8 mouse cellular contexts compared by ENCODE assay signal in the genomic region with DNA sequence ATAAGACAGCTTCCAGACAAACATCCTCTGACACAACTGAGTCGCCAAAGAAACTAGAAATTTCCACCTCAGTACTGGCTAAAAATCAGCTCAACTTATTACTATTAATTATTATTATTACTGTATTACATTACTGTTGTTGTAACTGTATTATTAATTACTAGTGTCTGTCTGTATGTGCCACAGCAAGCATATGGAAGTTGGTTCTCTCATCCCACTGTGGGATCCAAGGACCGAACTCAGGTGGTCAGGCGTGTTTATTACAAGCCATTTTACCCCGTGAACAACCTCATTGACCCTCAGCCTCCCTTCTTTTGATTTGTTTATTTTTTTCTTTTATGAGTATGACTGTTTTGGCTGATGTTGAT. TPM values are rescaled to one million over a fixed set of nuclear protein-coding genes. Genes with fewer than 3 reads are reported as not detected.
A peak's percentile ranks its signal among the peaks of the same experiment; 100 is the strongest.
DNase-seq lines count a peak whose midpoint lies in the region; ATAC-seq and TF ChIP-seq lines count a peak whose summit lies in the region.

No protein-coding gene starts in this region.

- 0 out of 2 replicates have a peak overlapping the region, but pooled peaks have one; percentile 75 for H3K27ac ChIP-seq in gastrocnemius, adult 2 months
- H3K27ac ChIP-seq in CH12.LX (ENCODE audit: insufficient read depth, low read depth), result no peak overlapping the region
- no peak overlapping the region for H3K27ac ChIP-seq in forebrain, postnatal 0 days (ENCODE audit: low read depth, low read length)
- no peak overlapping the region for H3K27ac ChIP-seq in liver, postnatal 0 days (ENCODE audit: low read depth)

- DNase-seq in gastrocnemius, adult 2 months, result no peak
- no peak for DNase-seq in gastrocnemius, adult 18-20 months (ENCODE audit: low spot score)
- no peak for DNase-seq in CH12.LX (ENCODE audit: extremely low read depth)
- DNase-seq in forebrain, postnatal 0 days, result no peak
- DNase-seq in liver, postnatal 0 days, result no peak
- DNase-seq in ovary, adult 18-20 months (ENCODE audit: low spot score), result no peak
- DNase-seq in right cerebral cortex, adult 18-20 months, result no peak
- no peak for DNase-seq in thymus, adult 18-20 months

- WGBS in forebrain, postnatal 0 days, result 20% methylated on average over 4 of the region's 4 CpGs
- WGBS in liver, postnatal 0 days (ENCODE audit: insufficient replicate concordance), result 19% methylated on average over 4 of the region's 4 CpGs

- H3K79me2 ChIP-seq in CH12.LX (replicated peaks; ENCODE audit: control insufficient read depth, extremely low read depth, insufficient read depth, poor library complexity, severe bottlenecking), result no peaks in the 10 kb centered on the region

- peaks cover 0 to 21% of the 10 kb centered on the region in 2 experiments for H3K36me3 ChIP-seq in CH12.LX (replicated peaks in 1 of 2; ENCODE audit: control insufficient read depth in 1 of 2, insufficient read depth in 1 of 2, low read length in 1 of 2)
- no peaks in the 10 kb centered on the region for H3K36me3 ChIP-seq in forebrain, postnatal 0 days (ENCODE audit: insufficient read depth)
- peaks cover 12% of the 10 kb centered on the region; the same call in 1 of the 2 replicates for H3K36me3 ChIP-seq in liver, postnatal 0 days (replicated peaks; ENCODE audit: insufficient read depth, low read length)

- in situ Hi-C loops in CH12.LX (cut with MboI; ENCODE audit: low pct_ligation_motif_present, low pct_unique_long_range_greater_than_20kb, low sequenced_read_pairs), result no loop called here

- intact Hi-C loops in gastrocnemius, adult 2 months (cut with DNase I), result loop anchor here (2.0 to 10.0 kb wide), 5 partner anchors 56 to 1033 kb away; partner anchors contain the start of gene M6pr

- H3K4me2 ChIP-seq in CH12.LX (ENCODE audit: insufficient read depth, low read depth, poor library complexity, severe bottlenecking), result peak overlapping the region; percentile 47; the same call in 1 of the 2 replicates
- H3K4me2 ChIP-seq in forebrain, postnatal 0 days (ENCODE audit: low read depth), result peak overlapping the region; percentile 56; the same call in 1 of the 2 replicates
- H3K4me2 ChIP-seq in liver, postnatal 0 days (ENCODE audit: low read depth, low read length), result peak overlapping the region; percentile 88

- H3K9ac ChIP-seq in CH12.LX (ENCODE audit: insufficient read depth, low read depth), result no peak overlapping the region
- no peak overlapping the region for H3K9ac ChIP-seq in forebrain, postnatal 0 days
- no peak overlapping the region for H3K9ac ChIP-seq in liver, postnatal 0 days (replicated peaks)

- peaks cover 13% of the 10 kb centered on the region for H3K27me3 ChIP-seq in CH12.LX (replicated peaks)
- no peaks in the 10 kb centered on the region for H3K27me3 ChIP-seq in forebrain, postnatal 0 days (ENCODE audit: insufficient read depth, low read length)
- no peaks in the 10 kb centered on the region for H3K27me3 ChIP-seq in liver, postnatal 0 days (ENCODE audit: insufficient read depth, low read length)

- ATAC-seq in forebrain, postnatal 0 days, result peak; percentile 15; the same call in 1 of the 2 replicates
- no peak for ATAC-seq in liver, postnatal 0 days

- peaks cover 2% of the 10 kb centered on the region for H3K9me3 ChIP-seq in CH12.LX (replicated peaks; ENCODE audit: low read length)
- no peaks in the 10 kb centered on the region for H3K9me3 ChIP-seq in forebrain, postnatal 0 days (ENCODE audit: low read length)
- H3K9me3 ChIP-seq in liver, postnatal 0 days (ENCODE audit: low read length), result no peaks in the 10 kb centered on the region

- TF ChIP-seq CTCF in gastrocnemius, adult 2 months (IDR thresholded peaks at IDR 0.05), result no peak
- no peak for TF ChIP-seq CTCF in CH12.LX (conservative IDR thresholded peaks at IDR 0.05 in 1 of 2, IDR thresholded peaks at IDR 0.05 in 1 of 2; ENCODE audit: low read depth in 2 of 2, low read length in 2 of 2)
- no peak for TF ChIP-seq CTCF in forebrain, postnatal 0 days (IDR thresholded peaks at IDR 0.05; ENCODE audit: low read depth)
- TF ChIP-seq CTCF in liver, postnatal 0 days (IDR thresholded peaks at IDR 0.05; ENCODE audit: low read depth), result no peak

- peak overlapping the region; percentile 75 for H3K4me3 ChIP-seq in gastrocnemius, adult 2 months
- H3K4me3 ChIP-seq in CH12.LX (replicated peaks in 1 of 3; ENCODE audit: low read depth in 2 of 3, low read length in 2 of 3, poor library complexity in 1 of 3), result peak overlapping the region in 2 of 3 experiments; percentile 70 to 100
- no peak overlapping the region for H3K4me3 ChIP-seq in forebrain, postnatal 0 days (ENCODE audit: low read depth, low read length)
- H3K4me3 ChIP-seq in liver, postnatal 0 days (ENCODE audit: low read depth, low read length), result peak overlapping the region; percentile 71

- dilution Hi-C loops in CH12.LX (cut with MboI; ENCODE audit: extremely low pct_ligation_motif_present, extremely low pct_unique_long_range_greater_than_20kb, low sequenced_read_pairs), result no loop called here

- H3K4me1 ChIP-seq in CH12.LX (ENCODE audit: control insufficient read depth in 1 of 2, insufficient read depth in 2 of 2), result peaks cover 4 to 19% of the 10 kb centered on the region in 2 experiments; a peak in 2 of 4 replicates
- H3K4me1 ChIP-seq in forebrain, postnatal 0 days (ENCODE audit: insufficient read depth), result no peaks in the 10 kb centered on the region
- H3K4me1 ChIP-seq in liver, postnatal 0 days (ENCODE audit: insufficient read depth), result 0 out of 2 replicates have a peak, but pooled peaks cover 4% of the 10 kb centered on the region

- no peak for TF ChIP-seq RAD21 in CH12.LX (IDR thresholded peaks at IDR 0.05; ENCODE audit: low read depth, low read length)

- no peak for TF ChIP-seq EP300 in CH12.LX (IDR thresholded peaks at IDR 0.05; ENCODE audit: low read length)
- TF ChIP-seq EP300 in liver, postnatal 0 days (IDR thresholded peaks at IDR 0.05; ENCODE audit: low read depth), result no peak

- TF ChIP-seq POLR2A in CH12.LX (IDR thresholded peaks at IDR 0.05; ENCODE audit: low read depth, low read length), result no peak

TF ChIP-seq in CH12.LX, 34 proteins besides CTCF, POLR2A, EP300 and RAD21:
- no peak for TF ChIP-seq POLR2AphosphoS2 (IDR thresholded peaks at IDR 0.05; ENCODE audit: low read depth, low read length)
- no peak for TF ChIP-seq TBP (conservative IDR thresholded peaks at IDR 0.05; ENCODE audit: low read depth, low read length)
- TF ChIP-seq KAT2A (IDR thresholded peaks at IDR 0.05; ENCODE audit: insufficient replicate concordance, low read length), result no peak
- TF ChIP-seq TCF12 (IDR thresholded peaks at IDR 0.05; ENCODE audit: low read depth, low read length), result no peak
- TF ChIP-seq SMC3 (IDR thresholded peaks at IDR 0.05; ENCODE audit: low read depth, low read length), result no peak
- TF ChIP-seq ZKSCAN1 (IDR thresholded peaks at IDR 0.05; ENCODE audit: borderline replicate concordance, low read depth, low read length), result no peak
- TF ChIP-seq RCOR1 (conservative IDR thresholded peaks at IDR 0.05; ENCODE audit: low read depth, low read length), result no peak
- TF ChIP-seq MAX (IDR thresholded peaks at IDR 0.05; ENCODE audit: low read length), result no peak
- TF ChIP-seq ZC3H11A (IDR thresholded peaks at IDR 0.05; ENCODE audit: low read depth, low read length), result no peak

RNA-seq across cellular contexts. Expression of gene Usp18, which starts 26.0 kb away (rescaled TPM):
- 1 to 10 TPM in 1 of 2 experiments, under 1 TPM in 1; 0.89 to 1.5 TPM for total RNA-seq in gastrocnemius, adult 2 months (2021)
- 1 to 10 TPM in 1 of 2 experiments, under 1 TPM in 1; 0.91 to 1.4 TPM for total RNA-seq in gastrocnemius, adult 18-20 months (2021)
- total RNA-seq in CH12.LX (2012; rRNA removed) (1.3 TPM in 2 replicates), CH12.LX (2014; rRNA removed) (0.36 and 0.63 TPM in 2 replicates)
- polyA plus RNA-seq in CH12.LX (2012; ENCODE audit: insufficient read length, low read depth), result 1.3 and 1.5 TPM in 2 replicates
- total RNA-seq in forebrain, postnatal 0 days (2014; rRNA removed), result 1.7 and 2.5 TPM in 2 replicates
- 3.0 and 3.4 TPM in 2 replicates for polyA plus RNA-seq in forebrain, postnatal 0 days (2015; fragmentation: Nextera tagmentation; extraction: Ambion mirVana)
- polyA plus RNA-seq in liver, postnatal 0 days (2015; fragmentation: Nextera tagmentation; extraction: Ambion mirVana), result 19.2 and 24.1 TPM in 2 replicates

RNA-seq across cellular contexts. Expression of gene Slc6a13, which starts 28.3 kb away (rescaled TPM):
- under 1 TPM; 0.20 to 0.46 TPM for total RNA-seq in gastrocnemius, adult 2 months (2021)
- under 1 TPM; 0.57 to 0.74 TPM for total RNA-seq in gastrocnemius, adult 18-20 months (2021)
- 9.6 and 12.3 TPM in 2 replicates for total RNA-seq in CH12.LX (2012; rRNA removed)
- 12.7 and 15.4 TPM in 2 replicates for total RNA-seq in CH12.LX (2014; rRNA removed)
- 17.4 and 21.5 TPM in 2 replicates for polyA plus RNA-seq in CH12.LX (2012; ENCODE audit: insufficient read length, low read depth)
- total RNA-seq in forebrain, postnatal 0 days (2014; rRNA removed), result 40.2 and 45.7 TPM in 2 replicates
- polyA plus RNA-seq in forebrain, postnatal 0 days (2015; fragmentation: Nextera tagmentation; extraction: Ambion mirVana), result 43.5 and 45.9 TPM in 2 replicates
- polyA plus RNA-seq in liver, postnatal 0 days (2015; fragmentation: Nextera tagmentation; extraction: Ambion mirVana), result 77.9 and 84.7 TPM in 2 replicates

Comparison
In these comparisons a context has a peak if more than half of its experiments do, and no peak if none do; other contexts are left out.
1. RNA of gene Slc6a13, which starts 28.3 kb away (total RNA-seq): 40.2 to 45.7 TPM in forebrain, postnatal 0 days and 9.6 to 15.4 TPM in CH12.LX; 0.57 to 0.74 TPM in gastrocnemius, adult 18-20 months and 0.20 to 0.46 TPM in gastrocnemius, adult 2 months; every median in the first group is over 4 times any median in the second.
2. Peak in every context shown above with its lines, with median percentiles within 50 percentile points of each other: H3K4me2 ChIP-seq.